Mouse (Mus musculus) skeletal muscle tissue, adult 2 months (tissue): ENCODE results near the gene Rdh8.
A peak's percentile ranks its signal among the peaks of the same experiment; 100 is the strongest.

Source experiments
- DNase-seq: peaks from one replicate; pipeline ENCODE4 v3.0.0-alpha.2; 2012; ENCODE audit warnings: low read depth, low spot score

Gene Rdh8

GRCm38 (mm10) chr9:20818236-20818635 is at the start of gene Rdh8:
TSS of gene Rdh8 (plus strand) at chr9:20818503.
- no peak for DNase-seq

- no peak for DNase-seq
Measured at GRCm38 (mm10) chr9:20781286-20781685, 37.0 kb upstream of the Rdh8 start.

- no peak for DNase-seq
Measured at GRCm38 (mm10) chr9:20785055-20785454, 33.2 kb upstream of the Rdh8 start.

- no peak for DNase-seq
Measured at GRCm38 (mm10) chr9:20787992-20788391, 30.3 kb upstream of the Rdh8 start.

- no peak for DNase-seq
Measured at GRCm38 (mm10) chr9:20789651-20790050, 28.7 kb upstream of the Rdh8 start.

GRCm38 (mm10) chr9:20790345-20790744 is 28.0 kb upstream of the Rdh8 start:
- no peak for DNase-seq

- peak; percentile 74 for DNase-seq
Measured at GRCm38 (mm10) chr9:20794108-20794806, 24.0 kb upstream of the Rdh8 start.

- DNase-seq = peak; percentile 61
Measured at GRCm38 (mm10) chr9:20804266-20805158, 13.8 kb upstream of the Rdh8 start.

GRCm38 (mm10) chr9:20805159-20805495 is 13.2 kb upstream of the Rdh8 start:
- peak; percentile 89 for DNase-seq

- DNase-seq = no peak
Measured at GRCm38 (mm10) chr9:20805706-20806105, 12.6 kb upstream of the Rdh8 start.

- DNase-seq = peak; percentile 40
Measured at GRCm38 (mm10) chr9:20810271-20810670, 8.0 kb upstream of the Rdh8 start.

- DNase-seq = no peak
Measured at GRCm38 (mm10) chr9:20810773-20811172, 7.5 kb upstream of the Rdh8 start.

GRCm38 (mm10) chr9:20812537-20813271 is 5.6 kb upstream of the Rdh8 start:
- DNase-seq = peak; percentile 44

- DNase-seq = peak; percentile 76
Measured at GRCm38 (mm10) chr9:20814521-20815272, 3.6 kb upstream of the Rdh8 start, which contains the start of gene Col5a3. TSS of gene Col5a3 (minus strand) at chr9:20815067.

- no peak for DNase-seq
Measured at GRCm38 (mm10) chr9:20820001-20820400, 1.7 kb downstream of the Rdh8 start.

GRCm38 (mm10) chr9:20822821-20823220 is 4.5 kb downstream of the Rdh8 start:
- DNase-seq = no peak

- no peak for DNase-seq
Measured at GRCm38 (mm10) chr9:20825781-20826180, 7.5 kb downstream of the Rdh8 start.

- no peak for DNase-seq
Measured at GRCm38 (mm10) chr9:20828127-20828526, 9.8 kb downstream of the Rdh8 start.

- peak; percentile 98 for DNase-seq
Measured at GRCm38 (mm10) chr9:20830901-20831643, 12.8 kb downstream of the Rdh8 start.

- no peak for DNase-seq
Measured at GRCm38 (mm10) chr9:20834881-20835280, 16.6 kb downstream of the Rdh8 start.
